Mouse (Mus musculus): ENCODE data around the gene Fam104a.
A peak's percentile ranks its signal among the peaks of the same experiment; 100 is the strongest.

Gene Fam104a

GRCm38 (mm10) chr11:113699643-113700042 lies 15.7 kb upstream of the Fam104a start:
- DNase-seq (ENCODE audit: low spot score): no peak

- DNase-seq (ENCODE audit: low spot score): no peak
These were observed 14.1 kb upstream of the Fam104a start for GRCm38 (mm10) chr11:113698013-113698545.

GRCm38 (mm10) chr11:113697571-113697970 lies 13.6 kb upstream of the Fam104a start:
- DNase-seq (ENCODE audit: low spot score): no peak

GRCm38 (mm10) chr11:113691851-113692250 lies 7.9 kb upstream of the Fam104a start:
- no peak for DNase-seq (ENCODE audit: low spot score)

- no peak for DNase-seq (ENCODE audit: low spot score)
These were observed 7.4 kb upstream of the Fam104a start for GRCm38 (mm10) chr11:113691318-113691717.

GRCm38 (mm10) chr11:113690506-113690905 lies 6.6 kb upstream of the Fam104a start:
- no peak for DNase-seq (ENCODE audit: low spot score)

GRCm38 (mm10) chr11:113687031-113687430 lies 3.1 kb upstream of the Fam104a start:
- DNase-seq (ENCODE audit: low spot score): no peak

- no peak for DNase-seq (ENCODE audit: low spot score)
These were observed 912 bp upstream of the Fam104a start for GRCm38 (mm10) chr11:113684707-113685426.

GRCm38 (mm10) chr11:113683627-113683956 lies 363 bp downstream of the Fam104a start:
- no peak for DNase-seq (ENCODE audit: low spot score)

- peak; percentile 49 for DNase-seq (ENCODE audit: low spot score)
These were observed 893 bp downstream of the Fam104a start for GRCm38 (mm10) chr11:113682897-113683626.

- DNase-seq (ENCODE audit: low spot score): no peak
These were observed 2.0 kb downstream of the Fam104a start for GRCm38 (mm10) chr11:113681979-113682378.

GRCm38 (mm10) chr11:113680954-113681353 lies 3.0 kb downstream of the Fam104a start:
- peak; percentile 84 for DNase-seq (ENCODE audit: low spot score)

- DNase-seq (ENCODE audit: low spot score): no peak
These were observed 5.6 kb downstream of the Fam104a start for GRCm38 (mm10) chr11:113678373-113678772.

GRCm38 (mm10) chr11:113677378-113677777 lies 6.6 kb downstream of the Fam104a start:
- DNase-seq (ENCODE audit: low spot score): no peak

- DNase-seq (ENCODE audit: low spot score): no peak
These were observed 7.1 kb downstream of the Fam104a start for GRCm38 (mm10) chr11:113676847-113677246.

- DNase-seq (ENCODE audit: low spot score): no peak
These were observed 9.4 kb downstream of the Fam104a start for GRCm38 (mm10) chr11:113674595-113674994.

- no peak for DNase-seq (ENCODE audit: low spot score)
These were observed 10.3 kb downstream of the Fam104a start for GRCm38 (mm10) chr11:113673614-113674013.

- DNase-seq (ENCODE audit: low spot score): no peak
These were observed 14.2 kb downstream of the Fam104a start for GRCm38 (mm10) chr11:113669711-113670110.

GRCm38 (mm10) chr11:113668857-113669256 lies 15.1 kb downstream of the Fam104a start:
- DNase-seq (ENCODE audit: low spot score): no peak

GRCm38 (mm10) chr11:113667704-113668103 lies 16.3 kb downstream of the Fam104a start:
- DNase-seq (ENCODE audit: low spot score): no peak

GRCm38 (mm10) chr11:113667122-113667521 lies 16.8 kb downstream of the Fam104a start:
- DNase-seq (ENCODE audit: low spot score): no peak

GRCm38 (mm10) chr11:113666648-113667047 lies 17.3 kb downstream of the Fam104a start:
- DNase-seq (ENCODE audit: low spot score): no peak

GRCm38 (mm10) chr11:113666205-113666604 lies 17.8 kb downstream of the Fam104a start:
- DNase-seq (ENCODE audit: low spot score): no peak
